Mouse (Mus musculus) bone marrow macrophage, adult 2 months (primary cell): ENCODE measurements around the gene Cpne4.

ENCODE experiments used
- CTCF ChIP-seq: IDR thresholded peaks from 2 replicates; pipeline ENCODE4 v1.5.1; 2012; ENCODE audit warnings: low read depth, mild to moderate bottlenecking, low read length, moderate library complexity
- POLR2A ChIP-seq: IDR thresholded peaks from 2 replicates; pipeline ENCODE4 v1.6.1; 2012; ENCODE audit warnings: mild to moderate bottlenecking, low read depth, low read length, borderline replicate concordance

GRCm38 (mm10) chr9:104901827-104902226 is 354.7 kb downstream of the Cpne4 start:
- TF ChIP-seq CTCF (no peak), POLR2A (no peak)
